Mouse (Mus musculus): ENCODE data around the gene Nptx2. TPM values are rescaled to one million over a fixed set of nuclear protein-coding genes. Genes with fewer than 3 reads are reported as not detected.

Nptx2 gene
- polyA plus RNA-seq (2014; fragmentation: Nextera tagmentation; extraction: Ambion mirVana), result 3.8 and 4.2 TPM in 2 replicates

- H3K9ac ChIP-seq (replicated peaks; ENCODE audit: low read depth, low read length), result 0 out of 2 replicates have a peak within 1 kb of the TSS, but pooled peaks have one; percentile 18
- ATAC-seq (ENCODE audit: insufficient number of reproducible peaks, insufficient read depth, low FRiP score, low read depth), result peak; percentile 94
- H3K27me3 ChIP-seq (ENCODE audit: control insufficient read depth, insufficient read depth, low read length), result peaks cover 24% of the 10 kb centered on the region
Observed at GRCm38 (mm10) chr5:144545653-144546422, at the start of gene Nptx2. Gene Nptx2, plus strand, starts transcription at chr5:144545902.

DNA sequence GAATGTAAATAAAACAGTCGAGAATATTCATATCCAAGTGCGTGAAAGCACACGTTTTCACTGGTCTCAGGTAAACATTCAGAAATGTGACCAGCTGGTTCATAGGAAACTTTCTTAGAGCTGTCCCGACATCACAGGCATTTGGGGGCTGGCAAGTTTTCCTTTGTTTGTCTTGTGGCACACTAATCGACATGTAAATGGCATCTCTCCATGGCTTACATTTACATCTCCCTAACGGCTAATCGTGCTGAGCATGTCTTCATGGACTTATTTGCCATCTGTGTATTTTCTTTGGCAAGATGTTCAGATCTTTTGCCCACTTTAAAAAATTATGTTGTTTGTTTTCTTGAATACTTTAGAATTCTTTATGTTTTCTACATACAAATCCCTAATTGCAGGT lies 49.2 kb upstream of the Nptx2 start:
- ATAC-seq (ENCODE audit: insufficient number of reproducible peaks, insufficient read depth, low FRiP score, low read depth), result no peak
- Histone ChIP-seq H3K36me3 (ENCODE audit: control insufficient read depth, insufficient read depth, low read length) (no peaks in the 10 kb centered on the region), H3K27ac (ENCODE audit: low read length) (no peak overlapping the region), H3K27me3 (ENCODE audit: control insufficient read depth, insufficient read depth, low read length) (no peaks in the 10 kb centered on the region), H3K9ac (replicated peaks; ENCODE audit: low read depth, low read length) (no peak overlapping the region), H3K4me3 (ENCODE audit: low read depth, low read length) (no peak overlapping the region), H3K9me3 (ENCODE audit: control insufficient read depth, low read depth, low read length) (no peaks in the 10 kb centered on the region), H3K4me2 (replicated peaks; ENCODE audit: low read depth, low read length) (no peak overlapping the region), H3K4me1 (ENCODE audit: control insufficient read depth, insufficient read depth, low read length) (no peaks in the 10 kb centered on the region)
- WGBS, result 76% methylated on average over 7 of the region's 7 CpGs

More at GRCm38 (mm10) chr5:144545653-144546422, at the start of gene Nptx2:
- peak within 1 kb of the TSS; percentile 31 for H3K4me3 ChIP-seq (ENCODE audit: low read depth, low read length)
- H3K9me3 ChIP-seq (ENCODE audit: control insufficient read depth, low read depth, low read length), result no peaks in the 10 kb centered on the region
- no peaks in the 10 kb centered on the region for H3K36me3 ChIP-seq (ENCODE audit: control insufficient read depth, insufficient read depth, low read length)
- H3K4me2 ChIP-seq (replicated peaks; ENCODE audit: low read depth, low read length), result peak within 1 kb of the TSS; percentile 48
- H3K4me1 ChIP-seq (ENCODE audit: control insufficient read depth, insufficient read depth, low read length), result no peaks in the 10 kb centered on the region
- WGBS, result 3% methylated on average over 95 of the region's 99 CpGs
- H3K27ac ChIP-seq (ENCODE audit: low read length), result no peak within 1 kb of the TSS

DNA sequence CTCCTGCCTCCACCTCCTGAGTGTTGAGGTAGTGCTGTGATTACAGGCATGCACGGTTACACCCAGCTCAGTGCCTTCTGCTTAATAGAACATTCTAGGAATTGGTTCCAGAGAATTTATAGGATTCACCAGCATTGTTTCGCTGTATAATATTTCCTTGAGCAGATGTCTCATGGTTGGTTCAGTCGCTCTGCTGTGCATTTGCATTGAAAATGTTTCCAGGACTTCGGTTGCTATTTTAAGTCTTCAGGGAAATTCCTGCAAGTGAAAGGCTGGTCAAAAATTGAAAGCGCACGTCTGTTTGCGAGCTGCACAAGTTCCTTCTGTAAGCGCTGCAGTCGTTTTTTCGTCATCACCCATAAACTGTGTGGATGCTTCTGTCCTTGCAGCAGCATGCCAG lies 41.5 kb upstream of the Nptx2 start:
- Histone ChIP-seq H3K4me3 (ENCODE audit: low read depth, low read length) (no peak overlapping the region), H3K9me3 (ENCODE audit: control insufficient read depth, low read depth, low read length) (peaks cover 3% of the 10 kb centered on the region; the same call in 1 of the 2 replicates), H3K4me2 (replicated peaks; ENCODE audit: low read depth, low read length) (no peak overlapping the region), H3K27ac (ENCODE audit: low read length) (no peak overlapping the region), H3K9ac (replicated peaks; ENCODE audit: low read depth, low read length) (no peak overlapping the region), H3K36me3 (ENCODE audit: control insufficient read depth, insufficient read depth, low read length) (no peaks in the 10 kb centered on the region), H3K4me1 (ENCODE audit: control insufficient read depth, insufficient read depth, low read length) (no peaks in the 10 kb centered on the region), H3K27me3 (ENCODE audit: control insufficient read depth, insufficient read depth, low read length) (no peaks in the 10 kb centered on the region)
- 94% methylated on average over 10 of the region's 10 CpGs for WGBS
- ATAC-seq (ENCODE audit: insufficient number of reproducible peaks, insufficient read depth, low FRiP score, low read depth), result no peak

- no peak overlapping the region for H3K27ac ChIP-seq (ENCODE audit: low read length)
- H3K4me3 ChIP-seq (ENCODE audit: low read depth, low read length), result no peak overlapping the region
- H3K36me3 ChIP-seq (ENCODE audit: control insufficient read depth, insufficient read depth, low read length), result no peaks in the 10 kb centered on the region
- H3K27me3 ChIP-seq (ENCODE audit: control insufficient read depth, insufficient read depth, low read length), result no peaks in the 10 kb centered on the region
- ATAC-seq (ENCODE audit: insufficient number of reproducible peaks, insufficient read depth, low FRiP score, low read depth), result no peak
- H3K9me3 ChIP-seq (ENCODE audit: control insufficient read depth, low read depth, low read length), result peaks cover 3% of the 10 kb centered on the region; the same call in 1 of the 2 replicates
- no peak overlapping the region for H3K9ac ChIP-seq (replicated peaks; ENCODE audit: low read depth, low read length)
- WGBS, result 82% methylated on average over 2 of the region's 2 CpGs
- no peaks in the 10 kb centered on the region for H3K4me1 ChIP-seq (ENCODE audit: control insufficient read depth, insufficient read depth, low read length)
- no peak overlapping the region for H3K4me2 ChIP-seq (replicated peaks; ENCODE audit: low read depth, low read length)
Observed at GRCm38 (mm10) chr5:144505731-144506130, 40.0 kb upstream of the Nptx2 start.

- no peak overlapping the region for H3K4me3 ChIP-seq (ENCODE audit: low read depth, low read length)
- no peak for ATAC-seq (ENCODE audit: insufficient number of reproducible peaks, insufficient read depth, low FRiP score, low read depth)
- WGBS, result 76% methylated on average over 4 of the region's 4 CpGs
- no peaks in the 10 kb centered on the region for H3K27me3 ChIP-seq (ENCODE audit: control insufficient read depth, insufficient read depth, low read length)
- H3K9me3 ChIP-seq (ENCODE audit: control insufficient read depth, low read depth, low read length), result peaks cover 3% of the 10 kb centered on the region; the same call in 1 of the 2 replicates
- no peak overlapping the region for H3K27ac ChIP-seq (ENCODE audit: low read length)
- no peaks in the 10 kb centered on the region for H3K36me3 ChIP-seq (ENCODE audit: control insufficient read depth, insufficient read depth, low read length)
- no peak overlapping the region for H3K9ac ChIP-seq (replicated peaks; ENCODE audit: low read depth, low read length)
- H3K4me1 ChIP-seq (ENCODE audit: control insufficient read depth, insufficient read depth, low read length), result no peaks in the 10 kb centered on the region
- H3K4me2 ChIP-seq (replicated peaks; ENCODE audit: low read depth, low read length), result no peak overlapping the region
Observed at GRCm38 (mm10) chr5:144506156-144506555, 39.5 kb upstream of the Nptx2 start.

DNA sequence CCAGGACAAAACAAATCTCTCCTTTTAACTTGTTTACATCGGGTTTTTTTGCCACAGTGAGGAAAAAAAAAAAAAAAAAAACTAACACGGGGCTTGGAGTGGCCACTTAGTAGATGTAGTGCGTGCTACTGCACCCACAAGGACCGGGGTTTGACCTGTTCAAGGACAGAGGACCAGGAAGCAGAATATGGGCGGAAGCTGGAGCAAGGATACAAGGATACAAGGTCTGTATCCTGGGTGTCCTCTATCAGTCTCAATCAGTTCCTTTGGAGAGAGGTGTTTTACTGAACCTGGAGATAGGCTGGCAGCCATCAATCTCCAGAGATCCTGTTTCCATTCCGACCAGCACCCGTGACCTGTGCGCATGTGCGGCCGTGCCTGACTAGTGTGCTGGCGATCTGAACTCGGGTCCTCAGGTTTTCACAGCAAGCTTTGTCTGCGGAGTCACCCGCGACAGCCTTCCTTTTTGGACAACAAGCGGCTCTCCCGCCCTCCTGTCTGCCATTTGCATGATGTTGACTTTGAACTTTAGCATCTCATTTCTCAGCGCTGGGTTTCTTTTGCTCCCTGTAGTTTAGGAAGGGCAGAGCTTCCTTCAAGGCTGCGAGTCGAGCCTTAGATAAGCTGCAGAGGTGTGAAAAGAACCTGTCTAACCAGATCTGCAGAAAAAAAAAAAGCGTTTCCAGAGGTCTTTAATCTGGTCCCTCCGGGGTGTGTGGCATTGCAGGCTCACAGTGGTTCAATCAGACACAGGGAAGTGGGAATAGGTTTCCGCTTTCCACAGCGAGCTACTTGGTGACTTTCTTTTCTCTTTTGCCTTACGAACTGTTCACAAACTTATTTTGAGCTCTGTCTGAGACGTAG lies 38.8 kb upstream of the Nptx2 start:
- no peak overlapping the region for H3K4me3 ChIP-seq (ENCODE audit: low read depth, low read length)
- 0 out of 2 replicates have a peak overlapping the region, but pooled peaks have one; percentile 7 for H3K4me2 ChIP-seq (replicated peaks; ENCODE audit: low read depth, low read length)
- no peaks in the 10 kb centered on the region for H3K27me3 ChIP-seq (ENCODE audit: control insufficient read depth, insufficient read depth, low read length)
- peaks cover 3% of the 10 kb centered on the region; the same call in 1 of the 2 replicates for H3K9me3 ChIP-seq (ENCODE audit: control insufficient read depth, low read depth, low read length)
- H3K9ac ChIP-seq (replicated peaks; ENCODE audit: low read depth, low read length), result no peak overlapping the region
- no peaks in the 10 kb centered on the region for H3K36me3 ChIP-seq (ENCODE audit: control insufficient read depth, insufficient read depth, low read length)
- peak overlapping the region; percentile 74 for H3K27ac ChIP-seq (ENCODE audit: low read length)
- peak; percentile 73; the same call in 1 of the 2 replicates for ATAC-seq (ENCODE audit: insufficient number of reproducible peaks, insufficient read depth, low FRiP score, low read depth)
- WGBS, result 23% methylated on average over 26 of the region's 26 CpGs
- H3K4me1 ChIP-seq (ENCODE audit: control insufficient read depth, insufficient read depth, low read length), result no peaks in the 10 kb centered on the region

- no peak for ATAC-seq (ENCODE audit: insufficient number of reproducible peaks, insufficient read depth, low FRiP score, low read depth)
- Histone ChIP-seq H3K4me1 (ENCODE audit: control insufficient read depth, insufficient read depth, low read length) (no peaks in the 10 kb centered on the region), H3K27me3 (ENCODE audit: control insufficient read depth, insufficient read depth, low read length) (no peaks in the 10 kb centered on the region)
Observed at GRCm38 (mm10) chr5:144509431-144509830, 36.3 kb upstream of the Nptx2 start.

GRCm38 (mm10) chr5:144514738-144515137 lies 31.0 kb upstream of the Nptx2 start:
- no peaks in the 10 kb centered on the region for H3K27me3 ChIP-seq (ENCODE audit: control insufficient read depth, insufficient read depth, low read length)
- H3K4me1 ChIP-seq (ENCODE audit: control insufficient read depth, insufficient read depth, low read length), result no peaks in the 10 kb centered on the region
- H3K27ac ChIP-seq (ENCODE audit: low read length), result no peak overlapping the region
- no peak for ATAC-seq (ENCODE audit: insufficient number of reproducible peaks, insufficient read depth, low FRiP score, low read depth)
- H3K9me3 ChIP-seq (ENCODE audit: control insufficient read depth, low read depth, low read length), result no peaks in the 10 kb centered on the region
- H3K4me3 ChIP-seq (ENCODE audit: low read depth, low read length), result no peak overlapping the region
- 58% methylated on average over 6 of the region's 6 CpGs for WGBS
- no peak overlapping the region for H3K4me2 ChIP-seq (replicated peaks; ENCODE audit: low read depth, low read length)
- H3K9ac ChIP-seq (replicated peaks; ENCODE audit: low read depth, low read length), result no peak overlapping the region
- no peaks in the 10 kb centered on the region for H3K36me3 ChIP-seq (ENCODE audit: control insufficient read depth, insufficient read depth, low read length)

More at GRCm38 (mm10) chr5:144509431-144509830, 36.3 kb upstream of the Nptx2 start:
- no peak overlapping the region for H3K4me3 ChIP-seq (ENCODE audit: low read depth, low read length)
- H3K9me3 ChIP-seq (ENCODE audit: control insufficient read depth, low read depth, low read length), result peaks cover 3% of the 10 kb centered on the region; the same call in 1 of the 2 replicates
- H3K36me3 ChIP-seq (ENCODE audit: control insufficient read depth, insufficient read depth, low read length), result no peaks in the 10 kb centered on the region
- no peak overlapping the region for H3K4me2 ChIP-seq (replicated peaks; ENCODE audit: low read depth, low read length)
- no peak overlapping the region for H3K9ac ChIP-seq (replicated peaks; ENCODE audit: low read depth, low read length)
- WGBS, result 47% methylated on average over 7 of the region's 7 CpGs
- H3K27ac ChIP-seq (ENCODE audit: low read length), result no peak overlapping the region
